Mouse (Mus musculus): ENCODE measurements around the gene Gm4553.
A peak's percentile ranks its signal among the peaks of the same experiment; 100 is the strongest.
"Not testable (repeated sequence)": the region's sequence is repeated elsewhere in the genome, so short reads cannot be mapped to it uniquely, and the experiment has no call there.

Gm4553 gene

GRCm38 (mm10) chr7:142165639-142166038, at the start of gene Gm4553:
Gm4553 (minus strand) TSS chr7:142165739.
- not testable (repeated sequence) for DNase-seq

GRCm38 (mm10) chr7:142212136-142212535, 46.6 kb upstream of the Gm4553 start:
- not testable (repeated sequence) for DNase-seq

GRCm38 (mm10) chr7:142211559-142211958, 46.0 kb upstream of the Gm4553 start, which contains the start of gene Gm7579:
Gm7579 (plus strand) TSS chr7:142211859.
- DNase-seq, result no peak

- DNase-seq, result not testable (repeated sequence)
Measured at GRCm38 (mm10) chr7:142206891-142207290, 41.4 kb upstream of the Gm4553 start.

DNA sequence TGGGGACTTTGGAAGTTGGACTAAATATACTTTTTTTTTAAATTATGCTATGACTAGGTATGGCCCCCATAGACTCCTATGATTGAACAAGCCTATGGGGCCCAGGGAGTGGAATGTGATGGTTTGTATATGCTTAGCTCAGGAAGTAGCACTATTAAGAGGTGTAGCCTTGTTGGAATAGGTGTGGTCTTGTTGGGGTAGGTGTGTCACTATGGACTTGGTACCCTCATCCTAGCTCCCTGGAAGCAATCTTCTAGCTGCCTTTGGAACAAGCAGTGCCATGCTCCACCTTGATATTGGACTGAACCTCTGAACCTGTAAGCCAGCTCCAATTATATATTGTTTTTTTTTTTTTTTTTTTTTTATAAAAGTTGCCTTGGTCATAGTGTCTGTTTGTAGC, 39.9 kb upstream of the Gm4553 start:
- DNase-seq, result no peak

- DNase-seq, result no peak
Measured at GRCm38 (mm10) chr7:142201064-142201463, 35.5 kb upstream of the Gm4553 start, which contains the start of gene Krtap5-3. Krtap5-3 (plus strand) TSS chr7:142201364.

DNA sequence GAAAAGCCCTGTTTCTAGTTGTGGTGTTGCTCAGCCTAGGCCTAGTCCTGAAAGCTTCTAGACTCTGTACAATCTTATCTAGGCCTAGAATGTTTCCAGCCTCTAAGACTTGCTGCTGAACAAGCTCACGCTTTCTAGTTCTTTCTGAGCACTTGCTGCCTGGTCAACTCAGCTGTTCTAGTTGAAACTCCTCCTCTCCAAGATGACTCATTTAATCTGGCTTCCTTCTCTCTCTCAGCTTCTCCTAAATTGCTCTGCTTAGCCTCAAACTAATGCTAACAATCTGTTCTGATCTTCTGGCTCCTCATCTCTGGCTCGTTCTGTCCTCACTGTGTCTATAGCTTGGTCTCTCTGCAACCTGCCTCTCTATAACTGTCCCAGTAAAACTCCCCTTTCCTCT, 33.2 kb upstream of the Gm4553 start:
- DNase-seq, result no peak

- DNase-seq, result no peak
Measured at GRCm38 (mm10) chr7:142190289-142190688, 24.8 kb upstream of the Gm4553 start, which contains the start of gene Gm10153. Gm10153 (minus strand) TSS chr7:142190389.

GRCm38 (mm10) chr7:142188156-142188555, 22.6 kb upstream of the Gm4553 start:
- no peak for DNase-seq

GRCm38 (mm10) chr7:142181021-142181420, 15.5 kb upstream of the Gm4553 start:
- DNase-seq, result no peak

DNA sequence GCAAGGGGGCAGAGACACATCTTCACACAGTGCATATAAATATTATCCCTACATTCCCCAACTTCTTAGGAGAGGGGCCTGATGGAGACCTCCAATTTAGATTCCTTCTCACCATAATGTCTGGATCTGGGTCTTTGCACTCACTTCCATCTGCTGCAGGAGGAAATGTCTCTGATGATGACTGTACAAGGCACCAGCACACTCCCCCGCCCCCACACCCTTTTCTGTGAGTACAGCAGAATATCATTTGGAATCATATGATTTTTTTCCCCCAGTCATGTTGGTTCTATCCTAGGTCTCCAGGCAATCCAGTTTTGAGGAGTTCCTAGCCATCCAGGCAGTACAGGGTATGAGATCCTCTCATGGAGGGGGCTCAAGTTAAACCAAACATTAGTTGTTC, 13.1 kb upstream of the Gm4553 start:
- peak; percentile 6 for DNase-seq

GRCm38 (mm10) chr7:142175905-142176304, 10.4 kb upstream of the Gm4553 start, which contains the start of gene Krtap5-2:
Krtap5-2 (minus strand) TSS chr7:142176005.
- not testable (repeated sequence) for DNase-seq

- no peak for DNase-seq
Measured at GRCm38 (mm10) chr7:142169836-142170235, 4.3 kb upstream of the Gm4553 start.

GRCm38 (mm10) chr7:142159366-142159765, 6.2 kb downstream of the Gm4553 start:
- DNase-seq, result no peak

- not testable (repeated sequence) for DNase-seq
Measured at GRCm38 (mm10) chr7:142157013-142157412, 8.5 kb downstream of the Gm4553 start, which contains the start of gene Gm29735. Gm29735 (minus strand) TSS chr7:142157113.

DNA sequence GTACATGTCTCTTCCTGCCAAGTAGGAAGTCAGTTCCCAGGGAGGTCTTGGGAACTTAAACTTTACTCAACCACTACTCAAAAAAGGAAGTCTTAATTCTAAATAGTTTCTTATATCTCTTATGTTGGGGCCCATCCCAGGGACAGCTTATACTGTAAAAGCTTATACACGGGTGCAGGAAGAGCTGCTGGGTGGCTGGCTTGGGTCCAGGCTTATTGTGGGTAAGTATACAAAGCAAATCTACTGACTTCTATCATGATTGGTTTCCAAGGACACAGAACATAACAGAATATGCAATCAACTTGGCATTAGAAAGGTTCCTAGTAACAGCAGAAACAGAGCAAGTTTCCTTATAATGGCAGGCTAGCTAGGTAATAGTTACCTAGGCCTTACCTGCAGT, 10.2 kb downstream of the Gm4553 start:
- DNase-seq, result no peak

GRCm38 (mm10) chr7:142152191-142152590, 13.3 kb downstream of the Gm4553 start:
- no peak for DNase-seq

DNA sequence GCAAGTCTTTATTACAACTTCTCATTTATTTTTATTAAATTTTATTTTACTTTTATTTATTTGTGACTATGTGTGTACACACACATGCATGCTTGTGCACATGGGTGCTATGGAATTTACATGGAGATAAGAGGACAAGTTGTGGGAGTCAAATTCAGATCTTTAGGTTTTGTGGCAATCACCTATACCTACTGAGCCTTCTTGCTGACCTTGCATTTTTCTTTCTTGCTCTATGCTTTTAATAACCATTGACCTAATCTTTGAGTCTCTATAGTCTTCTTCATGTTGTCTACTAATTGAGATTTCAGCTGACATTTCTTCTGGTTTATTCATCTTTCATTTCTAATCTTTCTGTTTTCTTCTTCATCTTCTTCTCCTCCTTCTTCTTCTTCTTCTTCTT, 16.9 kb downstream of the Gm4553 start:
- DNase-seq, result no peak

DNA sequence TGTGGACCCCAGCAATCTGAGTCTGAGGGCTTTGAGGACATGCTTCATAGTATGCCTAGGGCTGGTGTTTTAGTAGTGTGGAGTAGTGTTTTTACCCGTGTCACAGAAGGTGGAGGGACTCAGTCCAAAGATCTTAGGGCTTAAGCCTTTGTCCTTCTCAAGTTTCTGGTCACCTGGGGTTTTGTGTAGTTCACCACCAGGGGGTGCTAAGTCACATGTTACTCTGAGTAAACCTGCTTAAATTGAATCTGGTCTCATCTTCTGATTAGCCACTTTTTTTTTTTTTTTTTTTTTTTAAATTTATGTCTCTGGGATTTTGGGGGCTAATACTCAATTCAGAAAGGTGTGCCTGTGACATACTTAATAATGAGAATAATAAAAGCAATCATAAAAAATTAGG, 19.5 kb downstream of the Gm4553 start:
- DNase-seq, result peak; percentile 33

GRCm38 (mm10) chr7:142145413-142145940, 20.1 kb downstream of the Gm4553 start:
- peak; percentile 20 for DNase-seq

- no peak for DNase-seq
Measured at GRCm38 (mm10) chr7:142144507-142144906, 21.0 kb downstream of the Gm4553 start, which contains the start of gene Gm45337. Gm45337 (minus strand) TSS chr7:142144607.

DNA sequence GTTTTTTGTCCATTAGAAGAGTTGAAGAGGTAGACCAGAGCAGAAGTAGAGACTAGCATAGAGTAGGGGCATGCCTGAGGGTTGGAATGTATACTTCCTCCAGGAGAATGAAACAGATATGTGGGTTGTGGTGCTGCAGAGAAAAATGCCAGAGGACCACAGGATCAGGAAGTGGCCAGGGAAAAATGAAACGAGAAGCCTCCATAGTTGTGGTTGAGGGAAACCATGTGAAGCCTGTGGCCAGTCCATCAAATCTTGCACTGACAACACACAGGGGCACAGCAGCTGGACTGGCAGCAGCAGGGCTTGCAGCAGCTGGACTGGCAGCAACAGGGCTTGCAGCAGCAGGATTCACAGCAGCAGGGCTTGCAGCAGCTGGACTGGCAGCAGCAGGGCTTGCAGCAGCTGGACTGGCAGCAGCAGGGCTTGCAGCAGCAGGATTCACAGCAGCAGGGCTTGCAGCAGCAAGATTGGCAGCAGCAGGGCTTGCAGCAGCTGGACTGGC, 22.0 kb downstream of the Gm4553 start:
- DNase-seq, result not testable (repeated sequence)

GRCm38 (mm10) chr7:142140696-142141095, 24.8 kb downstream of the Gm4553 start:
- DNase-seq, result no peak

GRCm38 (mm10) chr7:142135934-142136333, 29.6 kb downstream of the Gm4553 start, which contains the start of gene Gm39115:
Gm39115 (minus strand) TSS chr7:142136034.
- not testable (repeated sequence) for DNase-seq
